Mouse (Mus musculus): ENCODE results near the gene Gm49661.

Gm49661 gene

GRCm38 (mm10) chr8:84917781-84918180 is 51.5 kb downstream of the Gm49661 start:
- H3K9me3 ChIP-seq (ENCODE audit: low read length): no peaks in the 10 kb centered on the region
- no peak for TF ChIP-seq CTCF (conservative IDR thresholded peaks at IDR 0.05; ENCODE audit: low read length)
- no peak for TF ChIP-seq POU5F1 (IDR thresholded peaks at IDR 0.05; ENCODE audit: borderline replicate concordance, low read length)
- no peak for TF ChIP-seq NANOG (IDR thresholded peaks at IDR 0.05; ENCODE audit: borderline replicate concordance, low read length)
- peak overlapping the region; percentile 68 for H3K4me3 ChIP-seq (replicated peaks; ENCODE audit: low read length)
- H3K36me3 ChIP-seq (ENCODE audit: insufficient read depth, low read length): peaks cover 76% of the 10 kb centered on the region
- H3K27me3 ChIP-seq (ENCODE audit: insufficient read depth, low read length): peaks cover 2% of the 10 kb centered on the region
- H3K4me1 ChIP-seq (replicated peaks; ENCODE audit: low read depth, low read length): peaks cover 79% of the 10 kb centered on the region
